Mouse (Mus musculus): ENCODE measurements at regions not wholly inside any gene's neighbourhood (a gene's known extent, or its start where the extent isn't known, plus 50 kb on each side); places are given as distances from the start of the nearest gene placed in this dataset.
A peak's percentile ranks its signal among the peaks of the same experiment; 100 is the strongest.
"Not testable (repeated sequence)": the region's sequence is repeated elsewhere in the genome, so short reads cannot be mapped to it uniquely, and the experiment has no call there.

- DNase-seq: no peak
These were observed 423.5 kb downstream of the Nova1 start for GRCm38 (mm10) chr12:46395245-46395644.

- no peak for DNase-seq
These were observed 425.0 kb downstream of the Nova1 start for GRCm38 (mm10) chr12:46393769-46394168.

GRCm38 (mm10) chr12:46378914-46379313, 439.8 kb downstream of the Nova1 start:
- DNase-seq: no peak

GRCm38 (mm10) chr12:46371747-46372146, 447.0 kb downstream of the Nova1 start:
- peak in 1 of 2 experiments; percentile 29 for DNase-seq

- DNase-seq: no peak
These were observed 485.4 kb downstream of the Nova1 start for GRCm38 (mm10) chr12:46333376-46333775.

GRCm38 (mm10) chr12:46327865-46328264, 490.9 kb downstream of the Nova1 start:
- DNase-seq: no peak

- no peak for DNase-seq
These were observed 495.5 kb downstream of the Nova1 start for GRCm38 (mm10) chr12:46323276-46323675.

GRCm38 (mm10) chr12:46303136-46303797, 515.5 kb downstream of the Nova1 start:
- DNase-seq: no peak

GRCm38 (mm10) chr12:46298926-46299325, 519.8 kb downstream of the Nova1 start:
- no peak for DNase-seq

- DNase-seq: no peak
These were observed 534.2 kb downstream of the Nova1 start for GRCm38 (mm10) chr12:46284519-46284918.

- no peak for DNase-seq
These were observed 570.2 kb downstream of the Nova1 start for GRCm38 (mm10) chr12:46248402-46249018.

GRCm38 (mm10) chr12:46244925-46245324, 573.8 kb downstream of the Nova1 start:
- DNase-seq: no peak

- no peak for DNase-seq
These were observed 586.4 kb downstream of the Nova1 start for GRCm38 (mm10) chr12:46232359-46232758.

GRCm38 (mm10) chr12:46215328-46215727, 603.4 kb downstream of the Nova1 start:
- DNase-seq: not testable (repeated sequence)

- no peak for DNase-seq
These were observed 619.7 kb downstream of the Nova1 start for GRCm38 (mm10) chr12:46199076-46199475.

- no peak for DNase-seq
These were observed 621.1 kb downstream of the Nova1 start for GRCm38 (mm10) chr12:46197482-46198101.

GRCm38 (mm10) chr12:46194173-46194572, 624.6 kb downstream of the Nova1 start:
- DNase-seq: no peak
